Mouse (Mus musculus): ENCODE measurements at regions not wholly inside any gene's neighbourhood (a gene's known extent, or its start where the extent isn't known, plus 50 kb on each side); places are given as distances from the start of the nearest gene placed in this dataset.
A peak's percentile ranks its signal among the peaks of the same experiment; 100 is the strongest.

- DNase-seq (ENCODE audit: low read depth in 2 of 2, low spot score in 2 of 2), result no peak
Observed at GRCm38 (mm10) chr5:16424745-16425144, 128.6 kb upstream of the Hgf start.

DNA sequence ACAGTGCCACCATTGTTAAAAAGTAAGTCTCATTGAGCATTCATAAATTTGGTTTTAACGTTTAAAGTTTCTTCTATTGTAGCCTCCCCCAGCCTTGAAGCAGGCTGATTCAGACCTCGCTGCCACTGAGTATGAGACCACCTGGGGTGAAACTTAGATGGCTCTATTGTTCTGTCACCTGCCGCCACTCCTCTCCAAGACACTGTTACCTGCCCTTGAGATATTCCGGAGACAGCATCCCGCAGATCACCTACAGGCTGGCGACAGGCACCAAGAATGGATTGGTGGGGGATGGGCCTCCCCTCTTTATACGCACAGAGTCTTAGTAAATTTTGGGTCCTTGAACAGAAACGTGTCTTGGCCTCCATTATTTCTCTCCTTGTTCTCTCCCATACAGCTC, 128.0 kb upstream of the Hgf start:
- no peak for DNase-seq (ENCODE audit: low read depth in 2 of 2, low spot score in 2 of 2)

DNA sequence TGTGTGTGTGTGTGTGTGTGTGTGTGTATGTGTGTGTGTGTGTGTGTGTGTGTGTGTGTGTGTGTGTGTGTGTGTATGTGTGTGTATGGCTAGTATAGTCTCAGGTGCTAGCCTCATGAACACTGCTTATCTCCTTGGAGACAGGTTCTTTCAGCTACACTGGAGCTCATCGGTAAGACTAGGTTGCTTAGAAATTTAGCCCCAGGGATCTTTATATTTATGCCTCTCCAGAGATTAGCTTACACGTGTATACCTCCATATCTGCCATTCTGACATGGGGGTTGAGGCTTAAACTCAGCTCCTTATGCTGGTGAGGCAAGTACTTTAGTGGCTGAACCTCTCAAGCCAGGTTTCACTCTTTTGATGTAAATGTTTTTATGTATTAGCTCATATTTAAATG, 127.0 kb upstream of the Hgf start:
- no peak for DNase-seq (ENCODE audit: low read depth in 2 of 2, low spot score in 2 of 2)

- DNase-seq (ENCODE audit: low read depth in 2 of 2, low spot score in 2 of 2), result no peak
Observed at GRCm38 (mm10) chr5:16434586-16434985, 118.7 kb upstream of the Hgf start.

GRCm38 (mm10) chr5:16445056-16445455, 108.2 kb upstream of the Hgf start:
- DNase-seq (ENCODE audit: low read depth in 2 of 2, low spot score in 2 of 2), result no peak

- no peak for DNase-seq (ENCODE audit: low read depth in 2 of 2, low spot score in 2 of 2)
Observed at GRCm38 (mm10) chr5:16446977-16447376, 106.3 kb upstream of the Hgf start.

DNA sequence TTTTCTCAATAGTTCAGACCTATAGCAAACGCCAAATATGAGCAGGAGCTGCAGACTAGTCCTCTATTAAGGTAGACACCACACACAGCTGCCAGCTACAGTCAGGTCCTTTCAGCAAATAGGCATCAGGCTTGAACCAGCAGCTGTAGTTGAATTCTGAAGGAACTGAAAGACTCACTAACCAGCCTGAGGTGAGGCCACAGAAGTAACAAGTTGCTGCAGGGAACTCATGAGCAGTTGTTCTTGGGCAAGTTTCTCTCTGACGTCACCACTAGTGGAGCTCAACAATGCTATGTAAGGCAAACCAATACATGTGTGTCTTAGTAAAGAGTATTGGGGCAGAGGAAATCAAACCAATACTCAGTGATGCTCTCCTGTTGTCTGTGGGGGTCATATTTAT, 91.5 kb upstream of the Hgf start:
- DNase-seq (ENCODE audit: low read depth in 2 of 2, low spot score in 2 of 2), result no peak

- DNase-seq (ENCODE audit: low read depth in 2 of 2, low spot score in 2 of 2), result no peak
Observed at GRCm38 (mm10) chr5:16466266-16466665, 87.0 kb upstream of the Hgf start.

DNA sequence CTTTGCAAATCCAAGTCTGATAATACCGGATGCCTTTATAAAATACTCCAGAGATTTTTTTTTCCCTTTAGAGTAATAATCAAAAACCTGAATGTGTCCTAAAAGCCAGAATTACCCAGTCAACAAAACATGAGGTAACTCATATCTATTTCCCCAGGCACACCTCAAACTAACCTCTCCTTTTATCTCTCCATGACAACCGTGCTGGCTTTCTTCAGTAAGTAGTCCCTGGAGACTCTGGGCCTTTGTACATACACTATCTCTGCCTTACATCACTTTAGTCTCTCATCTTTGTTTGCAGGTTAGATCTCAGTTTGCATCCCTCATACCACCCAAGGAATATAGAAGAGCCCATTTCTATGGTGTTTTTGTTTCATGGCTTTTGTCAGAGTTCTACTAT, 84.7 kb upstream of the Hgf start:
- no peak for DNase-seq (ENCODE audit: low read depth in 2 of 2, low spot score in 2 of 2)

GRCm38 (mm10) chr5:16469221-16469620, 84.1 kb upstream of the Hgf start:
- no peak for DNase-seq (ENCODE audit: low read depth in 2 of 2, low spot score in 2 of 2)

DNA sequence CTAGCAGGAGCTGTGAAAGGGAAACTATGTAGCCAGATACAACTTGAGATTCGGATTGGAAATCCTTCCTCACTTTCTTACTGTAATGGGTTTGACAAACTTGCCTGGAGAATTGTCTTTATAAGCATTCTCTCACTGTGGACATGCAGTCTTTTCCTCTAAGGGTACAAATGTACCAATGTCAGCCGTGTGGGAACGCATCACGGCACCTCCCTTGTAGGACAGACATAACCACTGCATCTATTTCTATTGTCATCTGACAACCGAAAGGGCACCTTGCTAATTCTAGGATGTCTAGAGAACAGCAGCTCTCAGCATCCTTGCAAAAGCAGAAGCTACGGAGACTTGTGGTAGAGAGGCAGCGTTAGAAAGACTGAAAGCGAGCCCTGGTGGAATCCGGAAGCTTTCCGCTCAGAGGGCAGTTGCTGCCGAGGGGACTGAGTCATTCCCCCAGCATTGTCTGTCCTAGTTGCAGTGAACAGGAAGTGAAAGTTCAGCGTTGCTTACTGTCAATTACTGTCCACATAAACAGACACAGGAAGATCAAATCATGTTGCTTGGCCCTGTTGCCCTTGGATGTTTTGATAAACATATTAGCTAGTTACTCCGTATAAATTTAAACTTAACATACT, 83.5 kb upstream of the Hgf start:
- peak in 1 of 2 experiments; percentile 2 for DNase-seq (ENCODE audit: low read depth in 2 of 2, low spot score in 2 of 2)

- DNase-seq (ENCODE audit: low read depth in 2 of 2, low spot score in 2 of 2), result no peak
Observed at GRCm38 (mm10) chr5:16470366-16470982, 82.8 kb upstream of the Hgf start.

GRCm38 (mm10) chr5:16487969-16488368, 65.3 kb upstream of the Hgf start:
- DNase-seq (ENCODE audit: low read depth in 2 of 2, low spot score in 2 of 2), result no peak

- no peak for DNase-seq (ENCODE audit: low read depth in 2 of 2, low spot score in 2 of 2)
Observed at GRCm38 (mm10) chr5:16489803-16490202, 63.5 kb upstream of the Hgf start.

DNA sequence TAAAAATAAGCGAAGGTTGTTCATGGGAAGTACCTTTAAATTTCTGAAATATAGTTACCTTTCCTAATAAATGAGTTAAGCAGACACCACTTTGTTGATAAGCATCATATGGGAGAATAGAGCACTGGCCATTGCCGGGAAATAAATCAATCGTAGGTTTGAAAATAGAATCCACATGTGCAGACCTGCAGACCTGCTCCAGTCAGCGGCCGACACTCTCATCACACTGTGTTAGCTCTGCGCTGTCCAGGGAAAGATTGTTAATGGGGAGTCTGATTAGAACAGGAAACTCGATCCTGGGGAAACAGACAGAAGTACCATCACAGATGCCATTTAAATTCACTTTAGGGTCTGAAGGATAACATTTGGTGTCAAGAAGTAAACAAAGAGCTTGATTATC, 53.4 kb upstream of the Hgf start:
- DNase-seq (ENCODE audit: low read depth in 2 of 2, low spot score in 2 of 2), result no peak

All from CD8-positive naive resting alpha-beta T cell, adult 2 months (primary cell).